Mouse (Mus musculus): ENCODE measurements around the gene Mtus2. TPM values are rescaled to one million over a fixed set of nuclear protein-coding genes. Genes with fewer than 3 reads are reported as not detected.
A peak's percentile ranks its signal among the peaks of the same experiment; 100 is the strongest.

Mtus2 gene
- polyA plus RNA-seq, 1 experiment from 2014 or later: 4.1 TPM

DNA sequence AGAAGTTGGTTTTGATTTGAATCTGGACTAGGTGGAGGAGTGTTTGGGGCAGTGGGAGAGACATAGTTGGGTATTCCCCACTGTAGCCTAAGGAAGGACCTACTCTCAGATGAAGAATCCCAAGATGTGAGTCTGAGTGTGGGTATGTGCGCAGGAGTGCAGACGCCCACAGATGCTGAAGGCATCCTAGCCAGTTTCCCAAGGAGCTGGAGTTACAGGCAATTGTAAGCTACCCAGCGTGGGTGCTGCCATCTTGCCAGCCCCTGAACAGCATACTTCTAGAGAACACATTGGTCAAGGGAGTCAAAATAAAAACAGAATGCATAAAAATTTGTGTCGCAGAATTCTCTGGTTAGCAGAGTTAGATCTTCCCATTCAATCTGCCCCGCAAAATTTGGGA is 325.5 kb downstream of the Mtus2 start:
- no peak for ATAC-seq (replicated peaks; ENCODE audit: low FRiP score, low read depth)
- H3K27me3 ChIP-seq (ENCODE audit: insufficient read depth, low read length): no peaks in the 10 kb centered on the region
- H3K9ac ChIP-seq (ENCODE audit: low read depth, low read length): no peak overlapping the region
- H3K27ac ChIP-seq: no peak overlapping the region
- no peaks in the 10 kb centered on the region for H3K36me3 ChIP-seq (ENCODE audit: insufficient read depth, low read length)
- no peak overlapping the region for H3K4me3 ChIP-seq (replicated peaks; ENCODE audit: low read depth, low read length)
- WGBS: 88% methylated on average over 5 of the region's 5 CpGs
- no peak for TF ChIP-seq CTCF (IDR thresholded peaks at IDR 0.05; ENCODE audit: low read depth)
- no peaks in the 10 kb centered on the region for H3K9me3 ChIP-seq (replicated peaks; ENCODE audit: low read length)
- DNase-seq (ENCODE audit: low spot score): no peak
- H3K4me1 ChIP-seq (replicated peaks; ENCODE audit: insufficient read depth, low read length): no peaks in the 10 kb centered on the region
- H3K4me2 ChIP-seq (ENCODE audit: low read length): no peak overlapping the region

DNA sequence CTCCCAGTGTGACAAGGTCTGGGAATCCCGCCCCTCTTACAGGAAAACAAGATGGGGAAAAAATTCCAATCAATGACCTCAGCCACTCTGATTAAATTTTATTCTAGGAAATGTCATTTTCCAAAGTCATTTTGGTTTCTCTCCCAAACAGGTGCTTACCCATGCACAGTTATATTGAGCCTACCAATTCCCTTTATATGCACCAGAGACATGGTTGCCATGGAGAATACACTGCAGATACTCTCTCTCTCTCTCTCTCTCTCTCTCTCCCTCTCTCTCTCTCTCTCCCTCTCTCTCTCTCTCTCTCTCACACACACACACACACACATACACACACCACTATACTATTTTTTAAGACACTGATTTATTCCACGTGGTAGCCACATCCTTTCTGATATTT is 326.1 kb downstream of the Mtus2 start:
- no peak for TF ChIP-seq CTCF (IDR thresholded peaks at IDR 0.05; ENCODE audit: low read depth)
- H3K9me3 ChIP-seq (replicated peaks; ENCODE audit: low read length): no peaks in the 10 kb centered on the region
- H3K27me3 ChIP-seq (ENCODE audit: insufficient read depth, low read length): no peaks in the 10 kb centered on the region
- no peak overlapping the region for H3K27ac ChIP-seq
- no peaks in the 10 kb centered on the region for H3K36me3 ChIP-seq (ENCODE audit: insufficient read depth, low read length)
- DNase-seq (ENCODE audit: low spot score) (no peak), ATAC-seq (replicated peaks; ENCODE audit: low FRiP score, low read depth) (no peak)
- 79% methylated on average over 2 of the region's 2 CpGs for WGBS
- H3K4me1 ChIP-seq (replicated peaks; ENCODE audit: insufficient read depth, low read length): no peaks in the 10 kb centered on the region
- H3K4me2 ChIP-seq (ENCODE audit: low read length): no peak overlapping the region
- H3K9ac ChIP-seq (ENCODE audit: low read depth, low read length): no peak overlapping the region
- H3K4me3 ChIP-seq (replicated peaks; ENCODE audit: low read depth, low read length): no peak overlapping the region

DNA sequence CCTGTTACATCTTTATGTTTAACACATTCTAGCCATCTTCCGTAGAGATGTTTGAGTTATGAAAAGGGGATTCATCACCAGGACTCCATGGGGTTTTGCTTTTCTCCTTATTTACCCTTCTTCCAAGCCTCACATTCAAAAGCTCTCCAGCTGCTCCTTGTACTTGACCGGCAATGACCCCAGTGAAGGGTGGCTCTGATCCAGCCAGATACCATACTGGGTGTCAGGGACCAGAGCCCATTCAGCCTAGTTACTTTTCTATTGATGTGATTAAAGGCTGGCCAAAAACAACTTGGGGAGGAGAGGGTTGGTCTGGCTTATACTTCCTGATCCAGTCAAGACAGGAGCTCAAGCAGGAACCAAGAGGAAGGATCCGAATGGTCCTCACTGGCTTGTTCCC is 326.5 kb downstream of the Mtus2 start:
- peak; percentile 32 for DNase-seq (ENCODE audit: low spot score)
- no peaks in the 10 kb centered on the region for H3K36me3 ChIP-seq (ENCODE audit: insufficient read depth, low read length)
- 81% methylated on average over 3 of the region's 3 CpGs for WGBS
- no peak overlapping the region for H3K4me3 ChIP-seq (replicated peaks; ENCODE audit: low read depth, low read length)
- no peak overlapping the region for H3K27ac ChIP-seq
- H3K4me2 ChIP-seq (ENCODE audit: low read length): no peak overlapping the region
- no peak for ATAC-seq (replicated peaks; ENCODE audit: low FRiP score, low read depth)
- no peak for TF ChIP-seq CTCF (IDR thresholded peaks at IDR 0.05; ENCODE audit: low read depth)
- no peaks in the 10 kb centered on the region for H3K9me3 ChIP-seq (replicated peaks; ENCODE audit: low read length)
- H3K4me1 ChIP-seq (replicated peaks; ENCODE audit: insufficient read depth, low read length): no peaks in the 10 kb centered on the region
- H3K27me3 ChIP-seq (ENCODE audit: insufficient read depth, low read length): no peaks in the 10 kb centered on the region
- H3K9ac ChIP-seq (ENCODE audit: low read depth, low read length): no peak overlapping the region

- WGBS: 91% methylated on average over 5 of the region's 5 CpGs
- Histone ChIP-seq H3K4me1 (replicated peaks; ENCODE audit: insufficient read depth, low read length) (no peaks in the 10 kb centered on the region), H3K27me3 (ENCODE audit: insufficient read depth, low read length) (no peaks in the 10 kb centered on the region), H3K36me3 (ENCODE audit: insufficient read depth, low read length) (no peaks in the 10 kb centered on the region), H3K9ac (ENCODE audit: low read depth, low read length) (no peak overlapping the region), H3K9me3 (replicated peaks; ENCODE audit: low read length) (no peaks in the 10 kb centered on the region), H3K27ac (no peak overlapping the region), H3K4me2 (ENCODE audit: low read length) (no peak overlapping the region), H3K4me3 (replicated peaks; ENCODE audit: low read depth, low read length) (no peak overlapping the region)
- no peak for ATAC-seq (replicated peaks; ENCODE audit: low FRiP score, low read depth)
- no peak for TF ChIP-seq CTCF (IDR thresholded peaks at IDR 0.05; ENCODE audit: low read depth)
- no peak for DNase-seq (ENCODE audit: low spot score)
Measured at GRCm38 (mm10) chr5:148287529-148287928, 330.4 kb downstream of the Mtus2 start.

GRCm38 (mm10) chr5:148288804-148289203 is 331.7 kb downstream of the Mtus2 start:
- H3K4me3 ChIP-seq (replicated peaks; ENCODE audit: low read depth, low read length): no peak overlapping the region
- H3K4me2 ChIP-seq (ENCODE audit: low read length): no peak overlapping the region
- 66% methylated on average over 18 of the region's 18 CpGs for WGBS
- no peak for DNase-seq (ENCODE audit: low spot score)
- H3K9me3 ChIP-seq (replicated peaks; ENCODE audit: low read length): no peaks in the 10 kb centered on the region
- no peak for ATAC-seq (replicated peaks; ENCODE audit: low FRiP score, low read depth)
- H3K27me3 ChIP-seq (ENCODE audit: insufficient read depth, low read length): no peaks in the 10 kb centered on the region
- H3K27ac ChIP-seq: no peak overlapping the region
- TF ChIP-seq CTCF (IDR thresholded peaks at IDR 0.05; ENCODE audit: low read depth): no peak
- H3K4me1 ChIP-seq (replicated peaks; ENCODE audit: insufficient read depth, low read length): no peaks in the 10 kb centered on the region
- H3K36me3 ChIP-seq (ENCODE audit: insufficient read depth, low read length): no peaks in the 10 kb centered on the region
- H3K9ac ChIP-seq (ENCODE audit: low read depth, low read length): no peak overlapping the region

- no peak overlapping the region for H3K27ac ChIP-seq
- DNase-seq (ENCODE audit: low spot score) (no peak), ATAC-seq (replicated peaks; ENCODE audit: low FRiP score, low read depth) (no peak)
- H3K4me2 ChIP-seq (ENCODE audit: low read length): no peak overlapping the region
- H3K9me3 ChIP-seq (replicated peaks; ENCODE audit: low read length): no peaks in the 10 kb centered on the region
- no peak for TF ChIP-seq CTCF (IDR thresholded peaks at IDR 0.05; ENCODE audit: low read depth)
- no peak overlapping the region for H3K4me3 ChIP-seq (replicated peaks; ENCODE audit: low read depth, low read length)
- 73% methylated on average over 7 of the region's 7 CpGs for WGBS
- H3K36me3 ChIP-seq (ENCODE audit: insufficient read depth, low read length): no peaks in the 10 kb centered on the region
- no peaks in the 10 kb centered on the region for H3K4me1 ChIP-seq (replicated peaks; ENCODE audit: insufficient read depth, low read length)
- H3K9ac ChIP-seq (ENCODE audit: low read depth, low read length): no peak overlapping the region
- no peaks in the 10 kb centered on the region for H3K27me3 ChIP-seq (ENCODE audit: insufficient read depth, low read length)
Measured at GRCm38 (mm10) chr5:148289951-148290350, 332.8 kb downstream of the Mtus2 start.

GRCm38 (mm10) chr5:148292862-148293261 is 335.7 kb downstream of the Mtus2 start:
- 87% methylated on average over 7 of the region's 7 CpGs for WGBS
- no peak for TF ChIP-seq CTCF (IDR thresholded peaks at IDR 0.05; ENCODE audit: low read depth)
- Histone ChIP-seq H3K36me3 (ENCODE audit: insufficient read depth, low read length) (no peaks in the 10 kb centered on the region), H3K4me2 (ENCODE audit: low read length) (no peak overlapping the region), H3K9ac (ENCODE audit: low read depth, low read length) (no peak overlapping the region), H3K9me3 (replicated peaks; ENCODE audit: low read length) (no peaks in the 10 kb centered on the region), H3K27me3 (ENCODE audit: insufficient read depth, low read length) (no peaks in the 10 kb centered on the region), H3K4me1 (replicated peaks; ENCODE audit: insufficient read depth, low read length) (no peaks in the 10 kb centered on the region), H3K27ac (no peak overlapping the region), H3K4me3 (replicated peaks; ENCODE audit: low read depth, low read length) (no peak overlapping the region)
- ATAC-seq (replicated peaks; ENCODE audit: low FRiP score, low read depth) (no peak), DNase-seq (ENCODE audit: low spot score) (no peak)

Data from kidney, postnatal 0 days (tissue).